Mouse (Mus musculus) Muller cell, postnatal 12 days (primary cell): ENCODE data around the gene Ipcef1.
A peak's percentile ranks its signal among the peaks of the same experiment; 100 is the strongest.
"Not testable (repeated sequence)": the region's sequence is repeated elsewhere in the genome, so short reads cannot be mapped to it uniquely, and the experiment has no call there.

Experiments used
- DNase-seq: peaks from one replicate; pipeline ENCODE4 v3.0.0-alpha.2; 2015; ENCODE audit errors: inconsistent ontology term

Ipcef1 gene

DNA sequence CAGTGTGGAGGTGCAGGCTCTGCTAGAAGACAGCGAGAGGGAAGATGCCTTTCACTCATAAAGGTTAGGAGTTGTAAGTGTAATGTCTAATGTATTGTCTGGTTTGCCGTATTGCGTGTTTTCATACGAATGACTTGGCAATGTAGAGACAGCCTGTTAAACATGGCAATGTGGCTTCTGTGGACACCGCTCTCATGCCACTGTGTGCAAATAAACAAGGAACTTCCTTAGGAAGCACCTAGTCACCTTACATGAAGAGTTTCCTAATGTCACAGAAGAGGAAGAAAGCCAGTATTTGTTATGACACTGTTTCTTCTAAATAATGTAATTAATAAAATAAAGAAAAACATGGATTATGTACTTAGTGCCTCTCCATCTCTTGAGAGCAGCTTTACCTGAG, 15.1 kb downstream of the Ipcef1 start:
- no peak for DNase-seq

DNA sequence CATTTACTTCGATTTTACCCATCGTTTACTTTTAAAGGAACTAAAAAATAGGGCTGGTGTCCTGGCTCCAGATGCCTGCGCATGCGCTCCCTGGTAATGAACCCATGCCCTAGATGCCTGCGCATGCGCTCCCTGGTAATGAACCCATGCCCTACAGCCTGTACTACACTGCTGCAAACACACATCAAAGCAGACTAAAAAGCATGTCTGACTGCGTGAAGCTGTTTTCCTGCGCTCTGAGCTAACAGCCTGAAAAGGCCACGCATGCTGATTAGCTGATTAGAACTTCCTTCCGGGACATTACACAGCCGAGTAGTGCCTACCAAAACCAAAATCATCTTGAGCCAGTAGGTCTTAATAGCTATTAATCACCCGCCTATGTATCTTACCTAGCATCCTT, 16.7 kb downstream of the Ipcef1 start:
- DNase-seq: no peak

DNA sequence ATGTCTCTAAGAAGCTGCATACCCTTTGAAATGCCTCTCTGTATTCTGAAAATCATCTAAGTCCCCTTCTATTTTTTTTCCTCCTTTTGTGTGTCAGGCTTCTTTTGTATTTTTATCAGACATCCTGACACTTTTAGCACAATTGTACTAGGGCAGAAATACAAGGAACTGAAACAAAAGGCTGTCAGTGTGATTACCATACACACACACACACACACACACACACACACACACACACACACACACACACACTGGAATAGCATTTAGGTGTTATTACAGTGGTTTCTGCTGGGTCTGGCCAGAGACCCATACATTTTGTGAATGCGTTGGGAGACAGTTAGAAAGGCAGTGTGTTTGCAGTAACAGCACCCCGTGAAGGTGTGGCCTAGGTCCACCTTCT, 18.8 kb downstream of the Ipcef1 start:
- no peak for DNase-seq

DNA sequence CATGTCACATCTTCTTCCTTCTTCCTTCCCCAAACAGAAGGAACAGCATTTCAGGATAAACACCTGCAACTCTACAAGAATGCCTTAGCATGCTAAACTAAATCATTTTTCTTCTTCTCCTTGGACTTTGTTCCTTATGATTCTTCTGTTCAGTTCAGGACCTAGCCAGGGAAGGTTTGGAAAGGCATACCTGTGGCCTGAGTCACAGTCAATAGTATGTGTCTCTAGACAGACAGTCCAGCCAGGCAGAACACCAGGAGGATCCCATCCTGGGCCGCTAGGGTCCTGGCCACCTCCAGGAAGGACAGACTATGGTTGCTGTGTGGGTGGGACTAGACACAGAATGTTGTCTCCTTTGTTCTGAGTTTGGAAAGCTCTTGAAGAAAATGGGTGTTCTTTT, 27.2 kb downstream of the Ipcef1 start:
- DNase-seq: peak; percentile 43

DNA sequence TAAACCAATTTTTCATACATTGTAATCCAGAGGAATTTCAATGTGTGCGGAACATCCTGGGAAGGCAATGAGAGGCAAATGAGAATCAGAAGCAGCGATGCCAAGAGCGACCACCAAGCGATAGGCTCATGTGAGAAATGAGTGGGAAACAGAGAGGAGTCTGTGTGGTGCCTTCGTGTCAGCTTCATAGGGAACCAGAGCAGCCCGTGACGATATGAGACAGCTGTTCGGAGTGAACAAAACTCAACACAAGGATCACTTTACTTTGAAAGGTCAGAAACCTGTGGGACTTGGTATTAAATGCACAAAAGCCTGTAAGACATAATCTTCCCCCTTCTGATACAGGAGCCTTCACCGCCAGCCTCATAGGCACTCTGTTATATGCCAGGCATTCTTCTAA, 31.7 kb downstream of the Ipcef1 start:
- no peak for DNase-seq

DNA sequence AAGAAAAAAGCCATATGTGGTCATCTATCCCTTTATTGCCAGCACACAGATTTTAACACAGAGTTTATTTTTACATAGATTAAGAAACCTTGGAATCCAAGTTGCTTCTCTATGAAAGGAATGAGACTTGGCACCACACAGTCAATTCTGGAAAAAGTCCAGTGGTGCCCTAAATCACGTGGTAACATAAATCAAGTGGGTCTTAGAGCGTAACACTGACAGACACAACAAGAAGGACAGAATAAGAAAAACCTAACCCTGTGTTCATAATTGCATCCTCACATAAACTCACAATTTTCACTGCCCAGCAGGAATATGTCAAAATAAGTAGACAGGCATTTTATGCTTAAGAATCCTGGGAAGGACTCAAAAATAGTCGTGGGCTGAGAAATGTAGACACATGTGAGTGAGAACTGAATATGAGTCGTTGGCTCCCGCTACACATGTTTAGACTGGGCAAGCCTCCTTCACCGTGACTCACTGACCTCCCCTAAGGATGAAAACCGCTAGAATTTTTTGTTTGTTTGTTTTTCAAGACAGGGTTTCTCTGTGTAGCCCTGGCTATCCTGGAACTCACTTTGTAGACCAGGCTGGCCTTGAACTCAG, 32.4 kb downstream of the Ipcef1 start:
- peak; percentile 18 for DNase-seq

DNA sequence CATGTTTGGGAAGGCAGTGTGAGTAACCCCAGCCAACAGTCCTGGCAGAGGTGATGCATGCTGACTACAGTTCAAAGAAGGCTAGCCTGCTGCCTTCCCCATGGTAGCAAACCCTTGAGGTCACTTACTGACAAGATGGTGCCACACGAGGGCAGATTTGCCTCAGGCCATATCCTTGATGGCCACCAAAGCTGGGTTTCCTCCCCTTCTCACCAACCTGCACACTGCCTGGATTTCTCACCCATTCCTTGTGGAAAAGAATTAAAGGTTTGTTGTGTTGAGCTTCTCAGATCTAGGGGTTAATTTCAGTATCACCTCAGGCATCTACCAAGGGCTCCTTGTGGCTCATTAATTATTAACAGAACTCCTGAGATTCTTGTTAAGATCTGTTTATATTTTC, 37.1 kb downstream of the Ipcef1 start:
- no peak for DNase-seq

DNA sequence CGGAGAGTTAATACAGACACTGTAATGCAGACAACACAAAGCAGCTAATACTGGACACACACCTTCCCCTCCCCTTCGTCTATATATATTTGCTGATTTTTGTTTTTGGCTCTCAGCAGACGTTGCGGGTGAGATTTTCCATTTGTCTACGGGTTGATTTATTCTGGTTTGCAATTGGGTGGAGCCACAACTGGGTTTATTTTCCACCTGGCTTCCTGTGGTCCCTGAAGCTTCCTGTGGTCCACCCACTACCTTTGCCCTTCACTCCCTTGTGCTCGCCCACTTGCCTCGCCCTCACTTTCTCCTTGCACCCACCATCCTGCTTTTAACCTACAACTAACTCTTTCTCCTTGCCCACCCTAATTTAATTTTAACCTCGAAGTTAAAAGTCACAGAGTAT, 41.7 kb downstream of the Ipcef1 start:
- DNase-seq: no peak

DNA sequence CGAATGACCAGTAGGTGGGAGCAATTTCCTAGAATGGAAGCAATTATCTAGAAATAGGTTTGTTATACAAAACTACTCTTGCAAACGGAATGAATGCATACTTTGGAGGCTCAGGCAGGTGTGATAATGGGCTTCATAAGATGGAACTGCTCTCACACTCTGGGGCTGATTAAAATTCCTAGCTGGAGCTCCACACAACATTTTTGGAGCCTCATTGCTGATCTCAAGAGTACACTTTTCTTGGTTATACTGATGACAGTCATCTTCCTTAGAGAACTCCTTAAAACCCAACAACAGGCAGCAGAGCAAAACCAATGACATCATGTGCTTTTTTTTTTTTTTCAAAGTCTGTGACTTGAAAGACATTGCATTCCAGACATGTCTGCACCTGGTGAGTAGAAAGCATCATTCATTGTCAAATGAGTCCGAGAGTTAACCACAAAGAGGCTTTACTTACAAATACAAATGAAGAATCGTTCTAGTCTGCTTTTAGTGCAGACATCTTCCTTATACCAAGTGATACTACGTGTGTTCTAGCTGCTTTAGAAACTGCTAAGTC, 47.2 kb downstream of the Ipcef1 start:
- peak; percentile 24 for DNase-seq

DNA sequence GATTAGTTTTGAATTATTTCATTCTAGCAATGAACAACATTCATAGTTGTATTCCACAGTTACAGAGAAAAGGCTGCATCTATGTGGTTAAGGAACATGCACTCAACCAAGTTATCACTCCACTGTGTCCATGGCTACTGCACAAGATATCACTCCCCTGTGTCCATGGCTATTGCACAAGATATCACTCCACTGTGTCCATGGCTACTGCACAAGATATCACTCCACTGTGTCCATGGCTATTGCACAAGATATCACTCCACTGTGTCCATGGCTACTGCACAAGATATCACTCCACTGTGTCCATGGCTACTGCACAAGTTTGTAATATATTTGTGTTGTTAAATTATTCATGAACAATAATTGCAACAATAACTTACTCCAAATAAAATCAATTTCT, 48.4 kb downstream of the Ipcef1 start:
- DNase-seq: not testable (repeated sequence)

DNA sequence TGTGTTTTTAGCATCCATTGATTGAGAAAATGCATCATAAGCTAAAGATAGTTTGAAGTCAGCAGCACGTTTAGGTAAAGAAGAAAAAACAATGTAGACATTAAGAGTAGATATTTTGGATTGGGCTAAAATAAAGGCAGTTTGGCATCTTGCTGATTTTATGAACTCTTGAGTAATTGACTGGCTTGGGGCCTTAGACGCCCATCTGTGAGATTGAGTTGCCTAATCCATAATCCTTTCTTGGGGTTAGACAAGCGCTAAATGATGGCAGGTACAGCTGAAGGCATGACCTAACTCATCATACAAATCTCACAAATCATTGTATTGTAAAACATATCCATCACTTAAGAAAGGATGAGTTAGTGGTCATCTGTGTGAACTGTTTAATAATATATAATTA, 52.9 kb downstream of the Ipcef1 start:
- DNase-seq: no peak

DNA sequence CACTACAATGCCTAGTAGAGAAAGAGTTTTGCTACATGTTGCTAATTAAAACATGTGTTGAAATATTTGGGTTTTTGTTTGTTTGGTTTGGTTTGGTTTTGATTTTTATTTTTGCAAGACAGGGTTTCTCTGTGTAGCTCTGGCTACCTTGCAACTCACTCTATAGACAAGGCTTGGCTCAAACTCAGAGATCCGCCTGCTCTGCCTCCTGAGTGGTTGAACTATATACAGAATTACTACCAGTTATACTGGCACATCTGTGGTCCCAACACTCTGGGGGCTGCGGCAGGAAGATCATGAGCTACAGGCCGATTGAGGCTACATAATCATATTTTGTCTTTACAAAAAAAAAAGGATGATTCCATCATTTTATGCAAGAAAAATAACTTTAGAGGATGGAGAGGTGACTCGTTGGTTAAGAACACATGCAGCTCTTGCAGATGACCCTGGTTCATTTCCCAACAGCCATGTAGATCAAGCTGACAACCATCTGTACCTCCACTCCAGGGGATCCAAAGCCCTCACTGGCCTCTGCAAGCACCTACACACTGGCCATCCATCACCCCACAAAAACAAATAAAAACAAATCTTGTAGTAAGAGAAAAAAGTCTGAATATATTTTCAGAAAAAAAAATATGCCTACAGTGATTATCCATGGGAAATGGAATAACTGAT, 53.6 kb downstream of the Ipcef1 start:
- no peak for DNase-seq

DNA sequence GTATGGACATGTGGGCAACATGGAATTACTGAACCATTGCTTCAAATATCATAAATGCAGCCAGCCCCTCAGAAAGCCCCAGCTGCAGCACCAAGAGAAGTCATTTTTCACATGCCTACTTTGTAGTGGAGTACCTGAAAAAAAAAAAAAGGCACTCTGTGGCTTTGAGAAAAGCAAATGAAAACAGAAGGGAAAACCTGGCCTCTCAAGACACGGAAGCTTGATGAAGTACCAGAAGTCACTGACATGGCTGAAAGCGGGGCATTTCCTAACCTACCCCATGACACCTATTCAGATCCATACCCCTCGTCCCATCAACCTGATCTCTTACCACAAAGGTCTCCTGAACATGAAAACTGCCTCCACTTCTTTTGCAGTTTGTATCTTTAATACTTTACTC, 55.4 kb downstream of the Ipcef1 start:
- DNase-seq: no peak

DNA sequence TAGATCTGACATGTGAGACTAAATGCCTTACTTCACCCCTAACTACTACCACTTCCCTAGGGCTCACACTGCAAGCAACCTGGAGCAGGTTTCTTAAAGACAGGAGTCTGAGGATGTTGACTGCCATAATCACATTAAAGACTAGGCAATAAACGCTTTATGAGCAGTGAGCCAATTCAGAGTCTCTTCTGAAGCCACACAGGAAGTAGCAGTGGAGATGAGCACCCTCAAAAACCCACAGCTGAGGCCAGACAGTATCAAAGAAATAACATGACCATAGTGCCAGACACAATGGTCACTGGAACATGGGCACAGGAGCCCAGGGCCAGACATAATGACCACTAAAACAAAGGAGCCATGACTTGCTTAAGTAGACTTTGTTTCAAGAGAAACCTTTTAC, 63.7 kb downstream of the Ipcef1 start:
- DNase-seq: no peak

DNA sequence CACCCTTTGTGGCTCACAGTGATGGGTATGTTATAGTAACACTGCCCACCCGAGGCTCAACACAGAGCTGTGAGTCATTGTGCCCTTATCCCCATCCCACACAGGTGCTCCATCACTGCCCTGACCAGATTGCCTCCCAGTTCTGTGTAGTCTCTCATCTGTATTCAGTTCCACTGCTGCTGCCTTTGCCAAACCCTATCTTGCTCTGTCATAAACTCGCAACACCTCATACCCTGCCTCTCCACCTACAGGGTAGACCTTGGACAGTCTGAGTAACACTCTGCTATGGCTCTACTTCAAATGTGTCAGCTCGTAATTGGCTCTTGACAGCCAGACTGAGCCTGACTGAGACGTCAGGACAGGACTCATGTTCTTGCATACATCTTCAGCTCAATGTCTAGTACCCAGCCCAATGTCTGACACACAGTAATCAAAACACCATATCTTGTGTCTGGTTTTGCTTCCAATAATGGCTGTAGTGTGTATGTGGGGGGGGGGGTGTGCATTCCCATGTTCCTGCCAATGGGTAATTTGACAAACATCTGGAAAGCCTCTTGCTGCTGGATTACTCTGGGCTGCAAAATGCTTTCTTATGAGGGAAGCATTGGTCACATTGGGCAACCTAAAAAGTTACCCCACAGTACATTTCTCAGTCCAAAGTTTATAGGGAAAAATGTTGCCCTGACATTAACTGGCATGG, 64.7 kb downstream of the Ipcef1 start:
- DNase-seq: no peak

DNA sequence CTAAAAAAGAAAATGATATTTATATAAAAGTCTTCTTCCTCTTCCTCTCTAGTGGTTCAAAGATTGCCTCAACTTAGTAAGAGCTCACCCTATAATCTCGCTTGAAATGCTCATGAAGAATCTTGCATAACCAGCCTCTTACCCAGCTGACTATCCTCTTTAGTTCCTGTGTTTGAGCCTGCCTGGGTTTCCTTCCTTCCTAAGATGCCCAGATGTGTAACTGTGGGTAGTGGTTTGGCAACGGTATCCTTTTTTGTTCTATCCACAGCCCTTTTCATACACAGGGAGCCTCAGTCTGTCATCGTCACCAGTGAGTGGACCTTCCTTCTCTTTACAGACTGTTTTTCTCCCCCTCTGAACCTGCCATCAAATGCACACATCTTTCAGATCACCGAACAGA, 66.0 kb downstream of the Ipcef1 start:
- no peak for DNase-seq

DNA sequence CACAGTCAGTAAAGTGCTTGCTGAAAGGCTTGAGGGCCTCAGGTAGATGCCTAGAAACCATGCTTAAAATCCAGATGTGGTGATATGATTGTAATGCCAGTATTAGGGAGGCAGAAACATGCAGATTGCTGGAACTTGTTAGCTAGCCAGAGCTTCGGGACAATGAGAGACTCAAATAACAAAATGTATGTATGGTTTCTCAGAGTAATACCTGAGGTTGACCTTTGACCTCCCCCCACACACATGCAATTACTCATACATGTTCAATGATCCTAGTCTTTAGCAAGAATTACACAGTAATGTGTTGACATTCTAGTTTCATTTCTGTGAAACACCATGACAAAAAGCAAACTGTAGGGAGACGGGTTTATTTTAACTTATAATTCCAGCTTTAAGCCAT, 68.8 kb downstream of the Ipcef1 start:
- DNase-seq: no peak

DNA sequence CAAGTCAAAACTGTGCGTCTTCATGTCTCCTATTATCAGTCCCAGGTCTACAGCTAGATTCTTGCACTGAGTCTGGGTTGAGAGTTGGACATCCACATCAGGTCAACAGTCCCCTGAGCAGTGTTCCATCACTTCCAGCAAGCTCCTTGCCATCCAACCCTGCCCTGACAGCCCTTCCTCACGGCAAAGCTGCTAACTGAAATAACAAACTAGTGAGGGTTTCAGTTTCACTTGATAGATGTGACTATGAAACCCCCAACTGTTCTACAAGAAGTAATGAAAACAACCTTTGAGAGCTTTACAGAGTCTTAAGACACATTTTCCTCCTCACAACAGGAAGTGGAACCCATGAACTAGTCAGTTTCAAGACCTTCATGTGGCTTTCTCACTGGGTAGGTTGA, 69.5 kb downstream of the Ipcef1 start:
- no peak for DNase-seq

DNA sequence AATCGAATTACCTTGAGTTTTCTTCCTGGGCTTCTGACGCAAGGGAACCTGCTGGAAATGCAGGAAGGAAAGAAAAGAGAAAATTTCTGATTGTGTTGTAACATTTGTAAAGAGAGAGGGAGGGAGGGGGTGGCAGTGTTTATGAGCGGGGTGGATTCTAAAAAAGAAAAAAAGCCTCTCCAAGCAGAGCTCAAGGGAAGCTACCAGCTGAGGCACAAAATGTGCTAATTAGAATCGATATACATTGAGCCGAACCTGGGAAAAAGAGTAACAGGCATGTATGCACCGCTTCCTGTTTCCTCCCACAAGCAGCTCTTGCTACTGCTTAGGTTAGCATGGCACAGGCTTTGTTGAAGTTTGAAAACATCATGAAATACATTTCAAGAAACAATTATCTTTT, 72.0 kb downstream of the Ipcef1 start:
- no peak for DNase-seq

DNA sequence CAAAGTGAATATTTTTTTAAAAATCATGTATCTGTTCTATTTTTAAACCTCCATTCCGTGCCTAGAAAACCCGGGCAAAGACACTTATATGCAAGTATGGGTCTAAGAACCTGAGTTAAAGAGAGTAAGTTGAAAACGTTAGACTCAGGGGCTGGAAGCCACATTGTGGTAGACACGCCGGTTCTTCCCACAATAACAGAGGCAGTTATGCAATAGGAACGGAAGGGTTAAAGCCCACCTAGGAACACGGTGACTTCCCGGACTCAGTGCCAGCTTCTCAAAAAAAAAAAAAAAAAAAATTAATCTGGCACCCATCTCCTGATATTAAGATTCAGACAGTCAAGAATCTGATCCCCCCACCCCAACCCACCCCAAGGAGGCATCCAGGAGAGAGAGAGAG, 72.5 kb downstream of the Ipcef1 start:
- DNase-seq: no peak

DNA sequence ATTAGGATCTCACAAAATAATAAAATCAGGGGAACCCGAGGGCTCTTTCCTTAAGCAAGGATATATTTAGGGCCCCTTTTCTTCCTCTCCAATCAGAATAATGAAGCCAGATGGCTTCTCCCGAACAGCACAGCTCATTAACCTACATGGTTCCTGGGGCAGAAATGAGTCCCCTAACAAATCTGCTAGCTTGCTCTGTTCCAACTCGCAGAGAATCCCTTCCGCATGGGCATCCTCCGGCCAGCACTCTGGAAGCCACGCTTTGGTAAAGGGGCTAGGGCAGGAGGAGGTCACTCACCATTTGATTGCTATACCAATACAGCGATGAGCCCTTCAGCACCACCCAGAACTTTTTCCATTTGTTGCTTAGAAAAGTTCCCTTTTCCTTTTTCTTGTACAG, 73.1 kb downstream of the Ipcef1 start:
- no peak for DNase-seq

DNA sequence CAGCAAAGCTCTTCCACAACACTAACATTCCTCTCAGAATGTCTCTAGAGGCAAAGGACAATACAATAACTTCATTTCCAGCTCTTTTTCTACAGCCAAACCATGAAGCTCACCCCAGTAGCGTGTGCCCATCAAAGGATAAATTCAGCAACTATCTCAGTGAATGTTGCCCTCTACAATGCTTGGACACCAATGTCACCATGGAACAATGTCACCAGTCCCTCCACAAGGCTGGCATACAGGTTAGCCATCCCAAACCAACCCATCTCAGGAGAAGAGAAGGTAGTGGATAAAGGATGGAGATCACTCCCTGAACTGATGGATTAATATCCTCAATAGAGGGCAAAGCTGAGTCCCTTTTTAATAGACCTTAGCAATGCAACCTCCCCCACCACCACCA, 73.5 kb downstream of the Ipcef1 start:
- no peak for DNase-seq

DNA sequence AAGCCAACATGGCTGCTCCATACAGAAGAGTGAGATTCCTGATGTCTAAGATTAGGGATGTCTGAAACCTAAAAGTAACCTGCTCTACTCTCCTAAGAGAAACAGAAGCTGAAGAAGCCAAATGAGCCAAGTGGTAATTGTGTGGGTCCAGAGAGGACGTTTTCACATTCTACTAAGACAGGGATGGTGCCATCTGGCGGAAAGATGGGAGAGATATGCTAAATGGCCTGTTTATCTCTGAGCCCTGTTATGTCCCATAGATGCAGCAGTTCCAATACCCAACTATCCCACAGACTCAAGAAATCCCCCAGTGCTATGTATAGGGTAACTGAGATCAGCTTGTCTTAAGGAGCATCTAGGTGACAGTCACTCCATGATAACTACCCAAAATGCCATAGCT, 74.4 kb downstream of the Ipcef1 start:
- no peak for DNase-seq
